In the genomic region with DNA sequence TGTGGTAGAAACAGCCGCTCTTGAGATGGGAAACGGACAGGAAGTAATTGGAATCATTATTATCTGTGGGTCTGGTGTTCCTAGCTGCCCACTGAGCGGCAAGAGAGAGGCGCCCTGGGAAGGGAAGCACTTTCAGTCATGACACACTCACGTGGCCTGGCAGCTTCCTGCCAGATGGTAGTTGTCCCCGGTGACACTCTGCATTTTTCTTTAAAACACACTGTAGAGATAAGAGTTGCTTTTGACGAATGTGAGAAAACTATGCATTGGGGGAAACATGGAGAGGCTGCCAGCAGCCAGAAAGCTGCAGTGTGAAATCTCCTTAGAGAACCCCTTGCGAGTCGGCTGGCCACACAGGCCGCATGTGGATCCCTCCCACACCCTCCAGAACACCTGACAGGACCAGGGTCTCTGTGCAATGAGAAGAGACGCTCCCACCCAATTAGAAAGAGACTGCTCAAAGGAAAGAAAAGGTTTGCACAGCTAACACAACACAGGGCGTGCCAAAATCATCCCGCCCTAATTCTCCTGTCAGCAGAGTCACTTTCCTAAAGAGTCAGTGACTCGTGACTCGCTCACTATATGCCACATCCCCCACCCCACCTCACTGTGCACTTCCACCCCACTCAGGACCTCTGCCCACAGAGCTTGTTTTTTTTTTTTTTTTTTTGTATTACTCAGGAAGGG, we compare ENCODE assay signal across 8 mouse cellular contexts.
DNase-seq lines count a peak whose midpoint lies in the region; ATAC-seq and TF ChIP-seq lines count a peak whose summit lies in the region.
"Had no signal": no experiment of that assay in that cellular context is flagged by ENCODE, and none has a peak within 500 bp of the region (broad histone marks: within the 10 kb centered on the region; RNA-seq: fewer than 3 reads in every experiment).

No protein-coding gene starts in this region.

- no peaks in the 10 kb centered on the region for H3K27me3 ChIP-seq in heart, adult 2 months (ENCODE audit: control insufficient read depth, insufficient read depth, low read length)
- no peaks in the 10 kb centered on the region for H3K27me3 ChIP-seq in intestine, postnatal 0 days (replicated peaks; ENCODE audit: control insufficient read depth, insufficient read depth, low read length)
- peaks cover 8% of the 10 kb centered on the region for H3K27me3 ChIP-seq in megakaryocyte, embryonic 14.5 days (replicated peaks)
- peaks cover 8% of the 10 kb centered on the region; the same call in 1 of the 2 replicates for H3K27me3 ChIP-seq in forebrain, embryonic 10.5 days (ENCODE audit: poor library complexity, severe bottlenecking)
- H3K27me3 ChIP-seq: limb, embryonic 15.5 days had no signal

- no peak for TF ChIP-seq POLR2A in heart, adult 2 months (IDR thresholded peaks at IDR 0.05; ENCODE audit: insufficient read depth, low read depth, low read length)

- no peaks in the 10 kb centered on the region for H3K9me3 ChIP-seq in intestine, postnatal 0 days (ENCODE audit: control insufficient read depth)
- no peaks in the 10 kb centered on the region for H3K9me3 ChIP-seq in megakaryocyte, embryonic 14.5 days
- no peaks in the 10 kb centered on the region for H3K9me3 ChIP-seq in forebrain, embryonic 10.5 days
- H3K9me3 ChIP-seq: limb, embryonic 15.5 days had no signal

- H3K9ac ChIP-seq in heart, adult 2 months (ENCODE audit: low read depth, low read length), result no peak overlapping the region
- no peak overlapping the region for H3K9ac ChIP-seq in intestine, postnatal 0 days (ENCODE audit: low read depth, low read length)
- H3K9ac ChIP-seq: limb, embryonic 15.5 days had no signal

- no peak overlapping the region for H3K4me3 ChIP-seq in heart, adult 2 months
- no peak overlapping the region for H3K4me3 ChIP-seq in intestine, postnatal 0 days (ENCODE audit: low read depth, low read length)
- H3K4me3 ChIP-seq in megakaryocyte, embryonic 14.5 days (replicated peaks), result peak overlapping the region; percentile 54
- no peak overlapping the region for H3K4me3 ChIP-seq in forebrain, embryonic 10.5 days
- H3K4me3 ChIP-seq: limb, embryonic 15.5 days had no signal

- DNase-seq in spleen, adult 18-20 months, result peak; percentile 53 to 55
- no peak for DNase-seq in spleen, adult 12 weeks (ENCODE audit: low spot score)
- DNase-seq in heart, adult 2 months, result peak; percentile 44 to 71
- no peak for DNase-seq in c-Kit-positive CD71-positive TER-119-positive erythroid progenitor cells, embryonic 14.5 days (ENCODE audit: low spot score)
- DNase-seq in forebrain, embryonic 10.5 days (ENCODE audit: extremely low spot score, low spot score), result no peak

- H3K79me2 ChIP-seq in heart, adult 2 months (replicated peaks; ENCODE audit: control insufficient read depth, insufficient read depth, low read length), result no peaks in the 10 kb centered on the region

- ATAC-seq in intestine, postnatal 0 days, result no peak

- 30% methylated on average over 15 of the region's 15 CpGs for WGBS in heart, adult 2 months
- WGBS in intestine, postnatal 0 days, result 39% methylated on average over 15 of the region's 15 CpGs
- WGBS in forebrain, embryonic 10.5 days, result 83% methylated on average over 15 of the region's 15 CpGs

- TF ChIP-seq EP300 in heart, adult 2 months (IDR thresholded peaks at IDR 0.05; ENCODE audit: insufficient read depth, low read depth, low read length), result no peak

- no peak overlapping the region for H3K4me2 ChIP-seq in intestine, postnatal 0 days (replicated peaks; ENCODE audit: low read depth)
- H3K4me2 ChIP-seq: limb, embryonic 15.5 days had no signal

- H3K4me1 ChIP-seq in heart, adult 2 months (ENCODE audit: control insufficient read depth, insufficient read depth, low read length), result peaks cover 20% of the 10 kb centered on the region
- H3K4me1 ChIP-seq in intestine, postnatal 0 days (replicated peaks; ENCODE audit: control insufficient read depth, insufficient read depth, low read length), result peaks cover 9% of the 10 kb centered on the region; the same call in 1 of the 2 replicates
- peaks cover 21% of the 10 kb centered on the region for H3K4me1 ChIP-seq in megakaryocyte, embryonic 14.5 days
- peaks cover 27% of the 10 kb centered on the region for H3K4me1 ChIP-seq in forebrain, embryonic 10.5 days

- 0 out of 2 replicates have a peak, but pooled peaks have one; percentile 18 for TF ChIP-seq CTCF in heart, adult 2 months (IDR thresholded peaks at IDR 0.05)
- TF ChIP-seq CTCF in intestine, postnatal 0 days (IDR thresholded peaks at IDR 0.05; ENCODE audit: low read depth), result peak; percentile 32; the same call in 1 of the 2 replicates

- peak overlapping the region; percentile 29 for H3K27ac ChIP-seq in heart, adult 2 months
- H3K27ac ChIP-seq in intestine, postnatal 0 days (ENCODE audit: low read depth, low read length), result no peak overlapping the region
- H3K27ac ChIP-seq in forebrain, embryonic 10.5 days, result no peak overlapping the region
- H3K27ac ChIP-seq: limb, embryonic 15.5 days had no signal

- intact Hi-C loops in heart, adult 2 months (cut with DNase I), result loop anchor here (2.0 to 5.0 kb wide), 3 partner anchors 49 to 212 kb away; no protein-coding TSS in a partner anchor

- H3K36me3 ChIP-seq in heart, adult 2 months (ENCODE audit: control insufficient read depth, insufficient read depth, low read length), result no peaks in the 10 kb centered on the region; the same call in 1 of the 2 replicates
- no peaks in the 10 kb centered on the region for H3K36me3 ChIP-seq in intestine, postnatal 0 days (ENCODE audit: control insufficient read depth, insufficient read depth)
- H3K36me3 ChIP-seq in megakaryocyte, embryonic 14.5 days (replicated peaks; ENCODE audit: low read length), result no peaks in the 10 kb centered on the region
- no peaks in the 10 kb centered on the region for H3K36me3 ChIP-seq in forebrain, embryonic 10.5 days (replicated peaks)
- H3K36me3 ChIP-seq: limb, embryonic 15.5 days had no signal

Comparison
In these comparisons a context has a peak if more than half of its experiments do, and no peak if none do; other contexts are left out.
1. DNase-seq: peak in spleen, adult 18-20 months (2 of 2) and heart, adult 2 months (2 of 2); none in spleen, adult 12 weeks (single experiment), c-Kit-positive CD71-positive TER-119-positive erythroid progenitor cells, embryonic 14.5 days (single experiment) and forebrain, embryonic 10.5 days (single experiment).